Mouse (Mus musculus): Measurements from ENCODE around the gene Zscan20.
"Not testable (repeated sequence)": the region's sequence is repeated elsewhere in the genome, so short reads cannot be mapped to it uniquely, and the experiment has no call there.

DNA sequence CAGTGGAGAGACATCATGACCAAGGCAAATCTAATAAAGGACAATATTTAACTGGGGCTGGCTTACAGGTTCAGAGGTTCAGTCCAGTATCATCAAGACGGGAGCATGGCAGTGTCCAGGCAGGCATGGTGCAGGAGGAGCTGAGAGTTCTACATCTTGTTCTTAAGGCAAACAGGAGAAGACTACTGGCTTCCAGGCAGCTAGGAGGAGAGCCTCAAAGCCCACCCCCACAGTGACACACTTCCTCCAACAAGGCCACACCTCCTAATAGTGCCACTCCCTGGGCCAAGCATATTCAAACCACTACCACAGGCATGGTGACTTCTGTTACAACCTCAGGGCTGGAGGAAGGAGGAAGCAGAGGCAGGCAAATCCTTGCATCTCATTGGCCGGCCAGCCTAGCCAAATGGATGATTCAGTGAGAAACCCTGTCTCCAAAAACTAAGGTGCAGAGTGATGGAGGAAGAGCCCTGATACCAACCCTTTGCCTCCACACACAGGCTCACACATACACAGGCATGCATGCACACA is 65.9 kb downstream of the Zscan20 start:
- TF ChIP-seq CTCF, EP300 (IDR thresholded peaks at IDR 0.05; ENCODE audit: low read depth): not testable (repeated sequence)
